Mouse (Mus musculus) ES-Bruce4 (cell line): ENCODE results near the gene Dpp4. TPM values are rescaled to one million over a fixed set of nuclear protein-coding genes. Genes with fewer than 3 reads are reported as not detected.

ENCODE experiments used
- H3K27ac ChIP-seq: 2 replicates; pipeline ENCODE4 v1.5.1; 2012; ENCODE audit warnings: low read length, inconsistent platforms; ENCODE audit not compliant: insufficient read depth
- H3K27me3 ChIP-seq: 2 replicates; pipeline ENCODE4 v1.6.1; 2012; ENCODE audit warnings: mild to moderate bottlenecking, low read length, inconsistent platforms; ENCODE audit not compliant: control insufficient read depth, poor library complexity, insufficient read depth, severe bottlenecking
- H3K36me3 ChIP-seq: 2 replicates; pipeline ENCODE4 v1.6.1; 2012; ENCODE audit warnings: inconsistent platforms, mild to moderate bottlenecking, low read length, moderate library complexity; ENCODE audit not compliant: control insufficient read depth, poor library complexity, insufficient read depth, severe bottlenecking
- H3K4me1 ChIP-seq: one replicate; pipeline ENCODE4 v1.8.1; 2011; ENCODE audit warnings: low read length; ENCODE audit not compliant: control insufficient read depth, insufficient read depth
- H3K4me3 ChIP-seq: 2 replicates; pipeline ENCODE4 v1.5.1; 2011; ENCODE audit warnings: low read depth, mild to moderate bottlenecking, low read length
- H3K9ac ChIP-seq: 2 replicates; pipeline ENCODE4 v1.6.1; 2012; ENCODE audit warnings: low read depth, mild to moderate bottlenecking, inconsistent platforms; ENCODE audit not compliant: poor library complexity, severe bottlenecking
- H3K9me3 ChIP-seq: replicated peaks from 2 replicates; pipeline ENCODE4 v1.6.1; 2012; ENCODE audit warnings: mild to moderate bottlenecking, low read length, inconsistent platforms; ENCODE audit not compliant: control insufficient read depth, poor library complexity, insufficient read depth, severe bottlenecking
- CTCF ChIP-seq: IDR thresholded peaks from one replicate; pipeline ENCODE4 v1.8.1; 2011; ENCODE audit warnings: low read depth, low read length
- EP300 ChIP-seq: IDR thresholded peaks from 2 replicates; pipeline ENCODE4 v1.6.1; 2011; ENCODE audit warnings: low read depth, low read length; ENCODE audit not compliant: insufficient read depth
- POLR2A ChIP-seq: IDR thresholded peaks from one replicate; pipeline ENCODE4 v1.8.1; 2011; ENCODE audit warnings: low read length; ENCODE audit not compliant: insufficient read depth
- polyA plus RNA-seq: library from polyadenylated mRNA; stranded (reverse); fragments of >200 nt; gene quantifications from 2 replicates; pipeline ENCODE4 v1.2.4, GENCODE M21; 2011; ENCODE audit warnings: low read depth; ENCODE audit not compliant: missing spikeins, insufficient read depth, insufficient read length

Dpp4 gene
- polyA plus RNA-seq, 1 experiment = 1.2 TPM

GRCm38 (mm10) chr2:62381756-62382155, 30.3 kb downstream of the Dpp4 start:
- TF ChIP-seq POLR2A (no peak), CTCF (no peak), EP300 (no peak)
- H3K4me1 ChIP-seq = no peaks in the 10 kb centered on the region
- H3K9ac ChIP-seq = no peak overlapping the region
- no peaks in the 10 kb centered on the region for H3K27me3 ChIP-seq
- no peak overlapping the region for H3K27ac ChIP-seq
- H3K4me3 ChIP-seq = no peak overlapping the region
- H3K36me3 ChIP-seq = no peaks in the 10 kb centered on the region
- no peaks in the 10 kb centered on the region; the same call in 1 of the 2 replicates for H3K9me3 ChIP-seq

- Histone ChIP-seq H3K9me3 (no peaks in the 10 kb centered on the region), H3K9ac (no peak overlapping the region), H3K4me1 (no peaks in the 10 kb centered on the region), H3K27me3 (no peaks in the 10 kb centered on the region), H3K27ac (no peak overlapping the region), H3K4me3 (no peak overlapping the region), H3K36me3 (no peaks in the 10 kb centered on the region)
- TF ChIP-seq POLR2A (no peak), EP300 (no peak), CTCF (no peak)
Observed at GRCm38 (mm10) chr2:62373692-62374091, 38.3 kb downstream of the Dpp4 start.

GRCm38 (mm10) chr2:62370048-62370447, 42.0 kb downstream of the Dpp4 start:
- no peak overlapping the region for H3K4me3 ChIP-seq
- TF ChIP-seq EP300 = no peak
- no peak for TF ChIP-seq POLR2A
- no peak for TF ChIP-seq CTCF
- no peaks in the 10 kb centered on the region for H3K4me1 ChIP-seq
- no peak overlapping the region for H3K9ac ChIP-seq
- no peaks in the 10 kb centered on the region for H3K27me3 ChIP-seq
- no peak overlapping the region for H3K27ac ChIP-seq
- H3K9me3 ChIP-seq = no peaks in the 10 kb centered on the region
- no peaks in the 10 kb centered on the region for H3K36me3 ChIP-seq

- no peaks in the 10 kb centered on the region for H3K9me3 ChIP-seq
- H3K27ac ChIP-seq = no peak overlapping the region
- H3K27me3 ChIP-seq = no peaks in the 10 kb centered on the region
- TF ChIP-seq CTCF (no peak), POLR2A (no peak), EP300 (no peak)
- no peak overlapping the region for H3K4me3 ChIP-seq
- H3K36me3 ChIP-seq = no peaks in the 10 kb centered on the region
- H3K4me1 ChIP-seq = no peaks in the 10 kb centered on the region
- no peak overlapping the region for H3K9ac ChIP-seq
Observed at GRCm38 (mm10) chr2:62368349-62369053, 43.5 kb downstream of the Dpp4 start.

GRCm38 (mm10) chr2:62363606-62364005, 48.4 kb downstream of the Dpp4 start:
- Histone ChIP-seq H3K27me3 (no peaks in the 10 kb centered on the region), H3K9ac (no peak overlapping the region), H3K4me1 (no peaks in the 10 kb centered on the region), H3K4me3 (no peak overlapping the region), H3K27ac (no peak overlapping the region), H3K36me3 (no peaks in the 10 kb centered on the region), H3K9me3 (no peaks in the 10 kb centered on the region)
- TF ChIP-seq CTCF (no peak), EP300 (no peak), POLR2A (no peak)

- no peak overlapping the region for H3K27ac ChIP-seq
- H3K4me3 ChIP-seq = no peak overlapping the region
- H3K9me3 ChIP-seq = no peaks in the 10 kb centered on the region
- H3K36me3 ChIP-seq = no peaks in the 10 kb centered on the region
- H3K9ac ChIP-seq = no peak overlapping the region
- TF ChIP-seq EP300 = no peak
- no peak for TF ChIP-seq POLR2A
- TF ChIP-seq CTCF = no peak
- H3K4me1 ChIP-seq = no peaks in the 10 kb centered on the region
- H3K27me3 ChIP-seq = no peaks in the 10 kb centered on the region
Observed at GRCm38 (mm10) chr2:62362211-62362610, 49.8 kb downstream of the Dpp4 start.
